Mouse (Mus musculus) heart, postnatal 0 days (tissue): ENCODE results near the gene Agpat3. TPM values are rescaled to one million over a fixed set of nuclear protein-coding genes. Genes with fewer than 3 reads are reported as not detected.
A peak's percentile ranks its signal among the peaks of the same experiment; 100 is the strongest.

ENCODE experiments used
- ATAC-seq: fragments of 200-750 bp; cut with Nextera tagmentation; 2 replicates; pipeline ENCODE4 v1.8.0; 2017; ENCODE audit warnings: low read depth, moderate number of reproducible peaks, moderate library complexity; ENCODE audit not compliant: insufficient read depth
- DNase-seq: peaks from one replicate; pipeline ENCODE4 v3.0.0-alpha.2; 2016; ENCODE audit warnings: low spot score
- H3K27ac ChIP-seq: fragments of 300-500 bp; sonication (generic); 2 replicates; pipeline ENCODE4 v1.5.1; 2014; ENCODE audit warnings: low read depth, mild to moderate bottlenecking
- H3K27me3 ChIP-seq: fragments of 300-500 bp; sonication (generic); 2 replicates; pipeline ENCODE4 v1.6.1; 2014; ENCODE audit warnings: low read length, mixed read lengths; ENCODE audit not compliant: control insufficient read depth, insufficient read depth
- H3K36me3 ChIP-seq: fragments of 300-500 bp; sonication (generic); replicated peaks from 2 replicates; pipeline ENCODE4 v1.6.1; 2014; ENCODE audit warnings: low read length, mixed read lengths; ENCODE audit not compliant: control insufficient read depth, insufficient read depth
- H3K4me1 ChIP-seq: fragments of 300-500 bp; sonication (generic); 2 replicates; pipeline ENCODE4 v1.6.1; 2014; ENCODE audit warnings: antibody characterized with exemption; ENCODE audit not compliant: control insufficient read depth, insufficient read depth
- H3K4me2 ChIP-seq: fragments of 300-500 bp; sonication (generic); 2 replicates; pipeline ENCODE4 v1.6.1; 2014; ENCODE audit warnings: low read depth, mild to moderate bottlenecking, low read length, moderate library complexity
- H3K4me3 ChIP-seq: fragments of 300-500 bp; sonication (generic); 2 replicates; pipeline ENCODE4 v1.5.1; 2014; ENCODE audit warnings: low read depth, low read length
- H3K9ac ChIP-seq: fragments of 300-500 bp; sonication (generic); replicated peaks from 2 replicates; pipeline ENCODE4 v1.6.1; 2014; ENCODE audit warnings: low read depth, low read length, mixed read lengths
- H3K9me3 ChIP-seq: fragments of 300-500 bp; sonication (generic); replicated peaks from 2 replicates; pipeline ENCODE4 v1.6.1; 2016; ENCODE audit warnings: low read length; ENCODE audit not compliant: control insufficient read depth
- CTCF ChIP-seq: IDR thresholded peaks from 2 replicates; pipeline ENCODE4 v1.5.1; 2016; ENCODE audit warnings: antibody characterized with exemption, control low read depth, low read depth
- EP300 ChIP-seq: IDR thresholded peaks from 2 replicates; pipeline ENCODE4 v1.6.1; 2016; ENCODE audit warnings: antibody characterized with exemption, low read depth
- WGBS: fragments of 180-500 bp; shearing (Covaris S2); extraction: QIAGEN DNeasy Blood & Tissue Kit; methylation state at CpG from one replicate; pipeline ENCODE4 v1.1.7; 2014; 5-methylcytosine and 5-hydroxymethylcytosine counted together
- microRNA-seq: library from miRNA; unstranded; fragments of <30 nt; microRNA quantifications from one replicate; pipeline ENCODE4, GENCODE M21; 2016
- polyA plus RNA-seq: library from polyadenylated mRNA; unstranded; fragments of >200 nt; fragmentation: Nextera tagmentation; extraction: Ambion mirVana; gene quantifications from 2 replicates; pipeline ENCODE4 v1.2.1, GENCODE M21; 2015
- total RNA-seq: library from RNA; depleted of rRNA; stranded (reverse); fragments of >200 nt; gene quantifications from 2 replicates; pipeline ENCODE4 v1.2.3, GENCODE M21; 2014; ENCODE audit warnings: low replicate concordance; rRNA removed

Agpat3 gene
- total and polyA plus RNA-seq, 2 experiments from 2014 or later: 164 to 182 TPM

- WGBS: 70% methylated on average over 8 of the region's 8 CpGs
- TF ChIP-seq EP300 (no peak), CTCF (no peak)
- ATAC-seq (no peak), DNase-seq (no peak)
- Histone ChIP-seq H3K4me2 (no peak overlapping the region), H3K9me3 (no peaks in the 10 kb centered on the region), H3K4me3 (no peak overlapping the region), H3K27ac (no peak overlapping the region), H3K4me1 (no peaks in the 10 kb centered on the region), H3K27me3 (no peaks in the 10 kb centered on the region), H3K36me3 (peaks cover 25% of the 10 kb centered on the region), H3K9ac (no peak overlapping the region)
Measured at GRCm38 (mm10) chr10:78227875-78228559, 124.3 kb downstream of the Agpat3 start.

- no peak for ATAC-seq
- peaks cover 36% of the 10 kb centered on the region for H3K36me3 ChIP-seq
- H3K27me3 ChIP-seq: no peaks in the 10 kb centered on the region
- H3K4me1 ChIP-seq: no peaks in the 10 kb centered on the region
- DNase-seq: no peak
- TF ChIP-seq CTCF: no peak
- TF ChIP-seq EP300: no peak
- H3K27ac ChIP-seq: no peak overlapping the region
- WGBS: 84% methylated on average over 6 of the region's 6 CpGs
- no peak overlapping the region for H3K9ac ChIP-seq
- H3K9me3 ChIP-seq: no peaks in the 10 kb centered on the region
- no peak overlapping the region for H3K4me2 ChIP-seq
- H3K4me3 ChIP-seq: no peak overlapping the region
Measured at GRCm38 (mm10) chr10:78224136-78224535, 128.2 kb downstream of the Agpat3 start.

- 47% methylated on average over 4 of the region's 4 CpGs for WGBS
- Histone ChIP-seq H3K4me1 (no peaks in the 10 kb centered on the region), H3K27ac (no peak overlapping the region), H3K36me3 (peaks cover 45% of the 10 kb centered on the region), H3K27me3 (no peaks in the 10 kb centered on the region), H3K9ac (no peak overlapping the region), H3K9me3 (no peaks in the 10 kb centered on the region), H3K4me3 (no peak overlapping the region), H3K4me2 (no peak overlapping the region)
- DNase-seq (no peak), ATAC-seq (peak; percentile 6; the same call in 1 of the 2 replicates)
- TF ChIP-seq EP300: no peak
- no peak for TF ChIP-seq CTCF
Measured at GRCm38 (mm10) chr10:78222908-78223307, 129.4 kb downstream of the Agpat3 start.

- no peak for TF ChIP-seq CTCF
- no peak for TF ChIP-seq EP300
- 77% methylated on average over 7 of the region's 7 CpGs for WGBS
- DNase-seq (no peak), ATAC-seq (no peak)
- no peak overlapping the region for H3K4me2 ChIP-seq
- H3K4me1 ChIP-seq: no peaks in the 10 kb centered on the region
- H3K36me3 ChIP-seq: peaks cover 53% of the 10 kb centered on the region
- no peak overlapping the region for H3K9ac ChIP-seq
- no peaks in the 10 kb centered on the region for H3K27me3 ChIP-seq
- no peak overlapping the region for H3K27ac ChIP-seq
- no peak overlapping the region for H3K4me3 ChIP-seq
- H3K9me3 ChIP-seq: no peaks in the 10 kb centered on the region
Measured at GRCm38 (mm10) chr10:78221315-78221714, 131.0 kb downstream of the Agpat3 start.

- no peaks in the 10 kb centered on the region for H3K9me3 ChIP-seq
- no peak overlapping the region for H3K4me3 ChIP-seq
- H3K27me3 ChIP-seq: no peaks in the 10 kb centered on the region
- DNase-seq: no peak
- H3K9ac ChIP-seq: no peak overlapping the region
- peaks cover 65% of the 10 kb centered on the region for H3K36me3 ChIP-seq
- 93% methylated on average over 1 of the region's 1 CpGs for WGBS
- H3K4me2 ChIP-seq: no peak overlapping the region
- TF ChIP-seq EP300: no peak
- no peak for TF ChIP-seq CTCF
- ATAC-seq: no peak
- no peak overlapping the region for H3K27ac ChIP-seq
- H3K4me1 ChIP-seq: no peaks in the 10 kb centered on the region
Measured at GRCm38 (mm10) chr10:78219528-78219927, 132.8 kb downstream of the Agpat3 start.

Small RNA genes within 50 kb of the gene (microRNA-seq; reads per million reads assigned to microRNA genes)
- gene Mir7659: not detected

Other genes with a start within 250 kb of the Agpat3 start
- gene D10Jhu81e, start 182.7 kb downstream of the Agpat3 start, total RNA-seq: 438 and 442 TPM in 2 replicates
- 87.9 and 92.0 TPM in 2 replicates for gene D10Jhu81e, start 182.7 kb downstream of the Agpat3 start, polyA plus RNA-seq
- gene Pwp2, start 167.3 kb downstream of the Agpat3 start, total RNA-seq: 11.5 and 12.1 TPM in 2 replicates
- gene Pwp2, start 167.3 kb downstream of the Agpat3 start, polyA plus RNA-seq: 6.2 and 6.9 TPM in 2 replicates
- gene Trappc10, start 107.8 kb downstream of the Agpat3 start, total RNA-seq: 51.0 and 53.3 TPM in 2 replicates
- gene Trappc10, start 107.8 kb downstream of the Agpat3 start, polyA plus RNA-seq: 13.2 and 13.6 TPM in 2 replicates
- 86.6 and 119 TPM in 2 replicates for gene Rrp1, start 60.6 kb upstream of the Agpat3 start, total RNA-seq
- gene Rrp1, start 60.6 kb upstream of the Agpat3 start, polyA plus RNA-seq: 169 and 177 TPM in 2 replicates
- 21.8 and 99.5 TPM in 2 replicates for gene Cstb, start 73.2 kb upstream of the Agpat3 start, total RNA-seq
- gene Cstb, start 73.2 kb upstream of the Agpat3 start, polyA plus RNA-seq: 149 and 153 TPM in 2 replicates
- 3.7 and 4.5 TPM in 2 replicates for gene Pdxk, start 112.5 kb upstream of the Agpat3 start, total RNA-seq
- 3.8 and 4.6 TPM in 2 replicates for gene Pdxk, start 112.5 kb upstream of the Agpat3 start, polyA plus RNA-seq
- gene Olfr1358, start 164.9 kb upstream of the Agpat3 start, total RNA-seq: not detected in 2 replicates
- gene Olfr1358, start 164.9 kb upstream of the Agpat3 start, polyA plus RNA-seq: not detected in 2 replicates
- 58.4 and 62.1 TPM in 2 replicates for gene Ilvbl, start 221.9 kb upstream of the Agpat3 start, total RNA-seq
- 72.2 and 73.7 TPM in 2 replicates for gene Ilvbl, start 221.9 kb upstream of the Agpat3 start, polyA plus RNA-seq
- 25.3 and 27.9 TPM in 2 replicates for gene Syde1, start 239.5 kb upstream of the Agpat3 start, total RNA-seq
- gene Syde1, start 239.5 kb upstream of the Agpat3 start, polyA plus RNA-seq: 7.5 and 8.5 TPM in 2 replicates